Mouse (Mus musculus): ENCODE measurements around the gene Olfr281.

Gene Olfr281

DNA sequence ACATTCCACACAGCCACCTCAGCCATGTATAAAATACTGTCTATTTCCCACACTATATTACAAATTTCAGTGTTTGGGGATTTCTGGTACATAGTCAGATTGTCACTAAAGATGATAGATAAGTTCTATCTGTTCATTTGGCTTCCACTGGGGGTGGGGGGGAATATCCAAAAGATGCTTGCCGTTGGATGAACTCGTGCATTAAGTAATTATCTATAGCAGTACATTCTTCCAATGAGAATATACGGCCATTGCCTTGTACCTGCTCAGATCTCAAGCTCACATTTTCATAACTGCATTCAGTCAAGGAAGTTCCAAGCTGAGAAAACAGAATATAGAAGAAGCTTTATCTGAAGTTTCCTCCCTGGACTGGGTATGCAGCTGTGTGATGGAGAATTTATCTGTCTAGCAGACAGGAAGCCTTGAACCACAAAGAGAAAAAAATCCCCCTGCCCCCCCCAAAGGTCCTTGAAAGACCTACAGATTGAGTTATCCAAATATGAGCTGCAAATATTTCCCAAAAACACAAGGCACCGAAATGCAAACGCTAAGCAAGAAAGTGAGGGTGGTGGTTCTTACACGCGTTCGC lies 34.1 kb downstream of the Olfr281 start:
- no peak for DNase-seq

- no peak for DNase-seq
These were observed 38.9 kb downstream of the Olfr281 start for GRCm38 (mm10) chr15:98491332-98491731.

- no peak for DNase-seq
These were observed 39.7 kb downstream of the Olfr281 start, which contains the start of gene Olfr279 for GRCm38 (mm10) chr15:98492102-98492501. Gene Olfr279, plus strand, starts transcription at chr15:98492402.

DNA sequence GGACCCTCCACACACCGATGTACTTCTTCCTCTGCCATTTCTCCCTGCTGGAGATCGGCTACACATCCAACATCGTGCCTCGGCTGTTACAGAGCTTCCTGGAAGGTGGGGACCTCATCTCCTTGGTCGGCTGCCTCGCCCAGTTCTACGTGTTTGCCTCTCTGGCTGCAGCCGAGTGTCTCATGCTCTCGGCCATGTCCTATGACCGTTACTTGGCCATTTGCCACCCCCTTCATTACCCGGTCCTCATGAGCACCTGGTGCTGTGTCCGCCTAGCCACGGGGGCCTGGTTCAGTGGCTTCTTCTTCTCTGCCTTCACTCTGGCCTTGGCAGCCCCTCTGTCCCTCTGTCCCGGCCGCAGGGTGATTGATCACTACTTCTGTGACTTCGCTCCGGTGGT lies 45.2 kb downstream of the Olfr281 start:
- DNase-seq: no peak

GRCm38 (mm10) chr15:98503317-98503716 lies 50.9 kb downstream of the Olfr281 start:
- DNase-seq: no peak

- peak; percentile 28 for DNase-seq
These were observed 52.1 kb downstream of the Olfr281 start for GRCm38 (mm10) chr15:98504514-98504913.

- no peak for DNase-seq
These were observed 54.0 kb downstream of the Olfr281 start for GRCm38 (mm10) chr15:98506253-98506957.

DNA sequence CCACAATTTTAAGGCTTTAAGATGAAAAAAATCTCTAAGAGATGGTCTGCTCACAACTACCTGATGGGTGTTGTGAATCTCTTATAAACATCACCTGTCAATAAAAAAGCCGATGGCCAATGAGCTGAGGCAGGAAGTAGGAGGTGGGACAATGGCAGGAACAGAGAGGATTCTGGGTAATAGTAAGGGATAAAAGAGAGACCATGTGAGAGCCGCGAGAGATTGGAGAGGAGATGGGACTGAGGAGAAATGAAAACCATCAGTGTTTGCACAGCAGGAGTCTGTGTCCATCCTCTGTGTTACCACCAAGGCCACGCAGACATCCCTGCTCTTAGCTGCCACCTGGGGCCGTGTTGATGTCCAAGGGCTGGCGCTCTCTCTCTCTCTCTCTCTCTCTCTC lies 54.9 kb downstream of the Olfr281 start:
- DNase-seq: no peak

DNA sequence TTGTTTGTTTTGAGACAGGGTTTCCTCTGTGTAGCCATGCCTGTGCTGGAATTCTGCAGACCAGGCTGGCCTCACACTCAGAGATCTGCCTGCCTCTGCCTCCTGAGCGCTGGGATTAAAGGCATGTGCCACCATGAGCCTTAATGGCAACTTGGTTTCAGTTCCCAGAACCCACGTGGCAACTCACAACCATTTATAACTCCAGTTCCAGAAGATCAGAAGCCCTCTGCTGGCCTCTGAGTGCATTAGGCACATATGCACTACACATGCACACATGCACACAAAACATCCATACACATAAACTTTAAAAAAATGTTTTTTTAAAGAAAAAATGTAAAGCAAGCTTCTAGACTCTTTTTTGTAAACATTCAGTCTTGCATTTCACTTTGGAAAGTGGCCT lies 57.0 kb downstream of the Olfr281 start:
- DNase-seq: no peak
